Mouse (Mus musculus) neural tube, embryonic 12.5 days (tissue): ENCODE data around the gene Ugt1a2. TPM values are rescaled to one million over a fixed set of nuclear protein-coding genes. Genes with fewer than 3 reads are reported as not detected.

ENCODE experiments used
- ATAC-seq: fragments of 200-750 bp; cut with Nextera tagmentation; 2 replicates; pipeline ENCODE4 v1.8.0; 2017; ENCODE audit warnings: low read depth, mild to moderate bottlenecking, moderate TSS enrichment, moderate library complexity; ENCODE audit not compliant: low FRiP score
- H3K27ac ChIP-seq: fragments of 300-500 bp; sonication (generic); 2 replicates; pipeline ENCODE4 v1.5.1; 2016
- H3K27me3 ChIP-seq: fragments of 300-500 bp; sonication (generic); replicated peaks from 2 replicates; pipeline ENCODE4 v1.6.1; 2016; ENCODE audit warnings: mild to moderate bottlenecking
- H3K36me3 ChIP-seq: fragments of 300-500 bp; sonication (generic); 2 replicates; pipeline ENCODE4 v1.6.1; 2016; ENCODE audit warnings: mild to moderate bottlenecking
- H3K4me1 ChIP-seq: fragments of 300-500 bp; sonication (generic); 2 replicates; pipeline ENCODE4 v1.6.1; 2016
- H3K4me2 ChIP-seq: fragments of 300-500 bp; sonication (generic); replicated peaks from 2 replicates; pipeline ENCODE4 v1.6.1; 2016; ENCODE audit warnings: mild to moderate bottlenecking
- H3K4me3 ChIP-seq: fragments of 300-500 bp; sonication (generic); 2 replicates; pipeline ENCODE4 v1.5.1; 2016
- H3K9ac ChIP-seq: fragments of 300-500 bp; sonication (generic); 2 replicates; pipeline ENCODE4 v1.6.1; 2016; ENCODE audit warnings: mild to moderate bottlenecking
- H3K9me3 ChIP-seq: fragments of 300-500 bp; sonication (generic); 2 replicates; pipeline ENCODE4 v1.6.1; 2016; ENCODE audit warnings: mild to moderate bottlenecking
- WGBS: fragments of 180-500 bp; shearing (Covaris S2); methylation state at CpG from one replicate; pipeline ENCODE4 v1.1.7; 2016; 5-methylcytosine and 5-hydroxymethylcytosine counted together
- polyA plus RNA-seq: library from polyadenylated mRNA; unstranded; fragments of >200 nt; fragmentation: Nextera tagmentation; extraction: Ambion mirVana; gene quantifications from 2 replicates; pipeline ENCODE4 v1.2.1, GENCODE M21; 2016

Ugt1a2 gene
- polyA plus RNA-seq, 1 experiment from 2014 or later: not detected

DNA sequence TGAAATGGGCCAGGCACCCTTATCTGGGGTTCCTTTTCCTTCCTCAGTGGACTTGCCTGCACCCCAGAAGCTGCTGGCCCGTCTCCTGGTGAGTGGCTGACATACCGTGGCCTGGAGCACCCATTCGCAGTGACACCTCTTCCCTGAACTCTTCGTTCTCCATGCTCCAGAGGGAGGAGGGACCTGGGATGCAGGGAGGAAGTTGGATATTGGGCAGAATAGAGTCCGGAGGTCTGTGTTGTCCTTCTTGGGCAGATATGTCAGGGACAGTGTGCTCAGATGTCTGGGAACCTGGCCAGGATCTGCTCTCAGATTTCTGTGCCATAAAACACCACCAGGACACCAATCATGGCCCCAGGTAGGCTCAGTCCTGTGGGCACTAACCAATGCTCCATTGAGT lies 39.7 kb downstream of the Ugt1a2 start:
- ATAC-seq: no peak
- Histone ChIP-seq H3K4me1 (no peaks in the 10 kb centered on the region), H3K4me3 (no peak overlapping the region), H3K36me3 (no peaks in the 10 kb centered on the region), H3K4me2 (no peak overlapping the region), H3K27me3 (no peaks in the 10 kb centered on the region), H3K9me3 (peaks cover 93% of the 10 kb centered on the region), H3K27ac (no peak overlapping the region), H3K9ac (no peak overlapping the region)
- WGBS: 73% methylated on average over 5 of the region's 5 CpGs

DNA sequence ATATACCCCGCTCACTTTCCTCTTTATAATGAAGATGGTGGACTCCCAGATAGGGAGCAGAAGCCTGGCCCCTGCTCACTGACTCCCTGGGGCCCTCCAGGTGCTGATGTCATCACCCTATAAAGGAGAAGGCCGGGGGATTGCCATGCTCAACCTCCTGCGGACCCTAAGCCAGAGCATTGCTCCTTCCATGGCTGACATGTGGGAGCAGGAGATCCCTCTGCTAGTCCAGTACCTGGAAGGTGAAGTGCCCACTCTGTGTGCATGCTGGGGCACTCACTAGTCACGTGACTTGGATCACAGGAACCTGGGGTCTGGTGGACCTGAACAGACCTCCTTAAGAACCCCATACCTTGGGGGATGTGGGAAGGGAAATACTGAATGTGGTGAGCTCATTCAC lies 40.2 kb downstream of the Ugt1a2 start:
- H3K4me2 ChIP-seq: no peak overlapping the region
- WGBS: 78% methylated on average over 4 of the region's 4 CpGs
- H3K4me3 ChIP-seq: no peak overlapping the region
- peaks cover 93% of the 10 kb centered on the region for H3K9me3 ChIP-seq
- no peak overlapping the region for H3K27ac ChIP-seq
- no peak for ATAC-seq
- H3K9ac ChIP-seq: no peak overlapping the region
- no peaks in the 10 kb centered on the region for H3K27me3 ChIP-seq
- H3K4me1 ChIP-seq: no peaks in the 10 kb centered on the region
- no peaks in the 10 kb centered on the region for H3K36me3 ChIP-seq

DNA sequence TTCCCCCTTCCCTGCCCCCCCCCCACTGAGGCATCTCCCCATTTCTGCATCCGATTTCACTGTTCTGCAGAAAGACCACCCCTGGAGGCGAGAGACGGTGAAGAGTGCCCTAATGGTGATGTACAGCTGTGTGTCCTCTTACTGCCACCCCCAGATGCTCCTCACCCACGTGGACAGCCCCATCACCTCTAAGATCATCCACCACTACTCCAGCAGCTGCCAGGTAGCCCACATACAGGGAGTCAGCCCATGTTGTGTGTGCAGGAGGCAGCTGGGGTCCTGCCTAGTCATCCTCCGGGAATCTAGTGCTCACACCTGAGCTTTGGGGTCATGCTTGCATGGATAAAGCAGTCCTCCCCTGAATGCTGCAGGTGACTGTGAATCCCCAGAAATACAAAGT lies 43.5 kb downstream of the Ugt1a2 start:
- no peaks in the 10 kb centered on the region for H3K36me3 ChIP-seq
- no peak for ATAC-seq
- 66% methylated on average over 5 of the region's 5 CpGs for WGBS
- H3K4me3 ChIP-seq: no peak overlapping the region
- H3K27me3 ChIP-seq: no peaks in the 10 kb centered on the region
- H3K4me2 ChIP-seq: no peak overlapping the region
- H3K27ac ChIP-seq: no peak overlapping the region
- H3K9me3 ChIP-seq: peaks cover 96% of the 10 kb centered on the region
- H3K9ac ChIP-seq: no peak overlapping the region
- H3K4me1 ChIP-seq: no peaks in the 10 kb centered on the region

DNA sequence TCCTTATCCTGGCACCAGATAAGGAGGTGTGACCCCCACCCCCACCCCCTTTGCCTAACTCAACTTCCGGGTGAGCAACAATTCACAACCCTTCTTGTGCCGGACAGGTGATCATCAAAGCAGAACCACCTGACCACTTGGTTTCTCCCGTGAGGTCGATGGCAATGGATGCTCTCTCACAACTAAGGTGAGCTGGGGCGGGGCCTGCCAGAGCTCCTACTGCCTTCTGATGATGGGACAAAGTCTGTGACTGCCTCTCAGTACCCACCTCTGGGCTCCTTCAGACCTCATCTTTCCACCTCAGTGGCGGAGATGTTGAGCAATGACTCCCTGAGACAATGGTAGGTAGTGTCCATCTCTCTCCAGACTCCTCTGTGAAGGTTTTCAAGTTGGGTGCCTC lies 45.5 kb downstream of the Ugt1a2 start:
- H3K27me3 ChIP-seq: no peaks in the 10 kb centered on the region
- no peak overlapping the region for H3K9ac ChIP-seq
- H3K36me3 ChIP-seq: no peaks in the 10 kb centered on the region
- no peaks in the 10 kb centered on the region for H3K4me1 ChIP-seq
- WGBS: 79% methylated on average over 6 of the region's 6 CpGs
- ATAC-seq: no peak
- no peak overlapping the region for H3K27ac ChIP-seq
- H3K9me3 ChIP-seq: peaks cover 96% of the 10 kb centered on the region
- H3K4me2 ChIP-seq: no peak overlapping the region
- H3K4me3 ChIP-seq: no peak overlapping the region

DNA sequence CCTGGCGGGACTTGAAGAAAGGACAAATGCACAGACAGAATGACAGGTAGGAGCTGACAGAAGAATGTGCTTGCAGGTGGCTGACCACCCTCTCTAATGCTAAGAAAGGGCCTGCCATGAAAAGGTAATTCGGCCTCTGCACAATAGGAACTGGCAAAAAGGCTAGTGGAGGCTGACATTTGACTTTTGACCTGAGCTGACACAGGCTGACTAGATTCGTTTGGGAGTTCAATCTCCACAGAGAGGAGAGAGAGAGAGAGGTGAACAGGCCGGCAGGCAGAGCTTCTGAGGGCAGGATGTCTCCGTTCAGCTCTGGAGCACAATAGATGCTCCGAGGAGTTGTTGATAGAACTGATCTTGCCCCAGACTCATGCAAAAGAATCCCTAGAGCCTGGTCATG lies 46.0 kb downstream of the Ugt1a2 start:
- no peak for ATAC-seq
- 48% methylated on average over 6 of the region's 6 CpGs for WGBS
- no peaks in the 10 kb centered on the region for H3K36me3 ChIP-seq
- no peak overlapping the region for H3K4me2 ChIP-seq
- no peak overlapping the region for H3K9ac ChIP-seq
- peaks cover 96% of the 10 kb centered on the region for H3K9me3 ChIP-seq
- H3K27ac ChIP-seq: no peak overlapping the region
- H3K27me3 ChIP-seq: no peaks in the 10 kb centered on the region
- H3K4me3 ChIP-seq: no peak overlapping the region
- H3K4me1 ChIP-seq: no peaks in the 10 kb centered on the region

DNA sequence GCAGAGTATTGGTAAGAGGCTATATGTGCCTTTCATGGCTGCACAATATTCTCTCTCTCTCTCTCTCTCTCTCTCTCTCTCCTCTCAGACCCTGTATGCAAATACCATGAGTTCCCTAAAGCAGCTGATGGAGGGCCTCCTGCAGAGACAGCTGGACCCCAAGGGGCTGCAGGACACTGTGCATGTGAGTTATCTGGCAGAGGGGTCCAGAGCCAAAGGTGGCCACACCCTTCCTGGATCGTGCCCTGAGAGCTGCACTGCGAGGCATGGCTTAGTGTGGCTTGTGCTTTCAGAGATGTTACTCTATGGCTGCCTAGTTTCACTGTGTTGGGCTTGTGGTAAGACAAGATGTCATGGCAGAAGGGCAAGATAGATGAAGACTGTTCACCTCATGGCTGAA lies 47.3 kb downstream of the Ugt1a2 start:
- Histone ChIP-seq H3K9ac (no peak overlapping the region), H3K27ac (no peak overlapping the region), H3K4me3 (no peak overlapping the region), H3K27me3 (no peaks in the 10 kb centered on the region), H3K4me2 (no peak overlapping the region), H3K4me1 (no peaks in the 10 kb centered on the region), H3K36me3 (no peaks in the 10 kb centered on the region), H3K9me3 (peaks cover 95% of the 10 kb centered on the region)
- ATAC-seq: no peak
- 56% methylated on average over 2 of the region's 2 CpGs for WGBS

DNA sequence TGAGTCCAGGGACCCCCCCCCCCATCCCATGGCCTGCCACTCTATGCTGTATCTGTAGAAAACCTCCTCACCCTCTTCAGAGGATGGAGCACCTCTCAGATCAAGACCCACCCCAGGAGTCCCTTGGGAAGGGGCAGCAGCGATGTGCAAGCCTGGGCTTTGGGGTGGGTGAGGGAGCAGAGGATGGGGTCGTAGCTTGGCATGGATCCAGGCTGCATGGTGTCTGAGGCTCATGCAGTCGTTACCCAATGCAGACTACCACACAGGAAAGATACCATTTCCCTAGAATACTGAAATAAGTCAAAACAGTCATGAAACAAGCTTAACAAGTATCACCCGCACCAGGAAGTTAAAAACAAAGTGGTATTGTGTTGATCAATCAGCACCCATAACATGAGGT lies 48.3 kb downstream of the Ugt1a2 start:
- Histone ChIP-seq H3K36me3 (no peaks in the 10 kb centered on the region), H3K27me3 (no peaks in the 10 kb centered on the region), H3K4me3 (no peak overlapping the region), H3K9ac (no peak overlapping the region), H3K4me1 (no peaks in the 10 kb centered on the region), H3K27ac (no peak overlapping the region), H3K9me3 (peaks cover 97% of the 10 kb centered on the region), H3K4me2 (no peak overlapping the region)
- no peak for ATAC-seq
- 69% methylated on average over 4 of the region's 4 CpGs for WGBS

DNA sequence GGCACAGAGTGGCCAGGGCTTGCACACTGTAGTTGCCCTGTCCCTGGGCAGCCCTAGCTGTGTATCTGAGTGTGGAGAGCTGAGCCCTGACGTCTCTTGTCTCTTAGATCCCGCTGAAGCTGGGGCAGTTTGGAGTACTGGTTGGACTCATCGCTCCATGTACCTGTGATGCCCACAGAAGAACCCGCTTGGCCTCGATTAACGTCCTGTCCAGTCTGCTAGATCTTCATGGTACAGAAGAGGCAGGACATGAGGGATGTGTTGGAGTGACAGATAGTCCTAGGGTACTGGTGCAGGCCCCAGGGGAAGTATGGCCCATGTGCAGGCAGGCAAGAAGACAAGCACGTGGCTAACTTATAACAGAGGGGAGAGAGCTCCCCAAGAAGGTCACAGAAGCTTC lies 49.2 kb downstream of the Ugt1a2 start:
- no peak overlapping the region for H3K4me2 ChIP-seq
- no peak overlapping the region for H3K9ac ChIP-seq
- no peaks in the 10 kb centered on the region for H3K36me3 ChIP-seq
- H3K27ac ChIP-seq: no peak overlapping the region
- no peaks in the 10 kb centered on the region for H3K4me1 ChIP-seq
- no peaks in the 10 kb centered on the region for H3K27me3 ChIP-seq
- WGBS: 81% methylated on average over 7 of the region's 7 CpGs
- ATAC-seq: no peak
- H3K4me3 ChIP-seq: no peak overlapping the region
- peaks cover 97% of the 10 kb centered on the region for H3K9me3 ChIP-seq

DNA sequence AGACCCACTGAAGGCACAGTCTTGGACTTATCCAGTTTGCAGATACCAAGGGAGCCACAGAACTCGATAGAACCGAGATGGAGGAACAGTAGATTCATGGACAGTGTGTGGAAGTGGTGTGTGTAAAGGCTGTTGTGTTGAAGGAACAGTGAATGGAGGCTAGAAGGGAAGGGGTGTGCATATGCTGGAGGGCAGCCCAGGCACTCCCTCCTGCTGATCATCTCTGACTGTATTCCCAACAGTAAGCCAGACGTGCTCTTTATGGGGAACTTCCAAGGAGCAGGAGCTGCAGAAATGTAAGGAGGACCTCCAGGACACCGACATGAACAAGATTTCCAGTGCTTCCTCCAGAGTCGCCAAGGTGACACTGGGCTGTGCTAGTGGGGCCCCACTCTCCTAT lies 49.6 kb downstream of the Ugt1a2 start:
- H3K9ac ChIP-seq: no peak overlapping the region
- no peak overlapping the region for H3K27ac ChIP-seq
- H3K27me3 ChIP-seq: no peaks in the 10 kb centered on the region
- no peak overlapping the region for H3K4me3 ChIP-seq
- H3K4me2 ChIP-seq: no peak overlapping the region
- 83% methylated on average over 5 of the region's 5 CpGs for WGBS
- no peak for ATAC-seq
- H3K9me3 ChIP-seq: peaks cover 97% of the 10 kb centered on the region
- H3K4me1 ChIP-seq: no peaks in the 10 kb centered on the region
- no peaks in the 10 kb centered on the region for H3K36me3 ChIP-seq

DNA sequence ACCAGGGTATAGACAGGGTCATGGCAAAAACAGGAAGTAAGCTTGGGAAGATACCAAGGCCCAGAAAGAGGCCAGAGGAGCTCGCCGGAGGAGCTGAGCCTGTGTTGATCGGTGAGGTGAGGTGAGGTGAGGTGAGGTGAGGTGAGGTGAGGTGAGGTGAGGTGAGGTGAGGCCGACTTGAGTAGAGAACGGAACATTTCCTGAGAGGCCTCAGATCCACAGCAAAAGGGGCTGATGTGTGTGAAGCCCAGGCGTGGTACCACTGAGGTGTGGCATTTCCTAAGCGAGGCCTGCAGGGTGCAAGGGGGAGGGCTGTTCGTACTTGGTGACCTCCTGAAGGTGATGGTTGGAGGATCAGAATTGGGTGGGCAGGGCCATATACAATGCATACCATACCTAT lies 52.7 kb downstream of the Ugt1a2 start:
- 78% methylated on average over 8 of the region's 8 CpGs for WGBS
- no peaks in the 10 kb centered on the region for H3K4me1 ChIP-seq
- H3K27me3 ChIP-seq: no peaks in the 10 kb centered on the region
- H3K4me2 ChIP-seq: no peak overlapping the region
- H3K36me3 ChIP-seq: no peaks in the 10 kb centered on the region
- H3K9me3 ChIP-seq: peaks cover 97% of the 10 kb centered on the region
- ATAC-seq: no peak
- no peak overlapping the region for H3K9ac ChIP-seq
- no peak overlapping the region for H3K4me3 ChIP-seq
- no peak overlapping the region for H3K27ac ChIP-seq

DNA sequence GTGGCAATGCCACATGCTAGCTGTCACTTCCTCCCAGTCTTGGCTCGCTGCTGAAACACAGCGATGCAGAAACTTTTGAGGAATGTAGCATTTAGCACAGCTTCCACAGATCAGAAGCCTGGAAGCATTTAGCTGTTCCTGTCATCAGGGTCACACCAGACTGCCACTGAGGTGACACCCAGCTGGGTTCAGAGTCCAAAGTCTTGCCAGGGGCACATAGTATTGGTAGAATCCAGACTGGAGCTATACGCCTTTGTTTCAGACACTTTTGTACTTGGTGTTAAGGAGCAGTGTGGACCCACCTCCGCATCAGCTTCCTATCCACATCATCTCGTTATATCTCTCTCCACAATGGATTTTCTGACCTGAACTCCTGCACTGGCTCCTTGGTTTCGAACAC lies 53.1 kb downstream of the Ugt1a2 start:
- no peak overlapping the region for H3K4me3 ChIP-seq
- H3K27me3 ChIP-seq: no peaks in the 10 kb centered on the region
- peaks cover 97% of the 10 kb centered on the region for H3K9me3 ChIP-seq
- H3K9ac ChIP-seq: no peak overlapping the region
- no peak overlapping the region for H3K27ac ChIP-seq
- no peak for ATAC-seq
- 75% methylated on average over 6 of the region's 6 CpGs for WGBS
- no peaks in the 10 kb centered on the region for H3K4me1 ChIP-seq
- no peaks in the 10 kb centered on the region for H3K36me3 ChIP-seq
- no peak overlapping the region for H3K4me2 ChIP-seq

DNA sequence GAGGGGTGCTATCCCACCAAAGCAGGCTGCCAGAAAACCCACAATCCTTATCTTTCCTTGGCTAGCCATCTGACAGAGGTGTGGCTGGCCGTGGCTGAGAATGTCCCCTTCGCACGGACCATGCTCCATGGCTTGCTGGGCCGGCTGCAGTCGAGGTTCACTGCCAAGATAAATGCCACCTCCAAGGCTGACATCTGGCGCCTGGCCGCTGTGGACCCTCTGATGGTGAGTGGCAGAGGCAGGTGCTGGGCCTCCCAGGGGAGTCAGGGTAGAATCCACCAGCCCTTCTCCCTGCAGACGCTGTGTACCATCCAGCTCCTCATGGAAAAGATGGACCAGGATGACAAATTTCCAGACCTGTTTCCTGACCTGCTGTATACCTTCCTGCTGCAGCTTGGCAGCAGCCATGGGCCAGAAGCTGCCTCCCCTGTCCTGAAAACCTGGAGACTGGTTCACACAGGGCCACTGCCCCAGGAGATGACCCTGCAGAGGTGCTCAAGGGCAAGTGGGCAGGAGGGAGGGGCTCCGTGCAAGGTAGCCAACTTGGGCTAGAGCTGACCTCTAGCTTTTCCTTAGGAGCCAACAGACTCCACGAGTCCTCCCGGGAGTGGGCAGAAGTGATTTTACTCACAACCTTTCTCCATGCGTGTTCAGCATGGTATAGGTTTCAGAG lies 54.5 kb downstream of the Ugt1a2 start:
- Histone ChIP-seq H3K4me1 (0 out of 2 replicates have a peak, but pooled peaks cover 4% of the 10 kb centered on the region), H3K4me3 (no peak overlapping the region), H3K27me3 (no peaks in the 10 kb centered on the region), H3K27ac (no peak overlapping the region), H3K9me3 (peaks cover 91% of the 10 kb centered on the region), H3K4me2 (no peak overlapping the region), H3K36me3 (peaks cover 8% of the 10 kb centered on the region; the same call in 1 of the 2 replicates), H3K9ac (no peak overlapping the region)
- WGBS: 85% methylated on average over 12 of the region's 12 CpGs
- no peak for ATAC-seq

DNA sequence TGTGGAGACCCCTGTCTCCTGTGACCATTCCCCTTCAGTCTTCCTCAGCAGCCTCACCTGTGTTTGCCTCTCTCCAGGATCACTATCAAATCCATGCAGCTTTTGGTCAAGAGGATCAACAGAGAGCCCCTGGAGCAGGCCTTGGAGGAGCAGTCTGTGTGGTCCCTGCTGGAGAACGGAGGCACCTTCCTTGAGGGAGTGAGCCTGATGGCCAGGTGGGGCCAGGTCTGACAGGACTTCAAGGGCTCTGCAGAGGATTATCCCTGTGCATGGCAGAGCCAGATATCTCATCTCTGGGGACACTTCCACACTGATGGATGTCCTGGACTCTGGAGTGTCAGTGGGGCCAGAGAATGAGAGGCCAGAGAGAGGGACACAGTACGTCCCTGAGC lies 55.1 kb downstream of the Ugt1a2 start:
- Histone ChIP-seq H3K27ac (no peak overlapping the region), H3K36me3 (peaks cover 14% of the 10 kb centered on the region), H3K4me1 (0 out of 2 replicates have a peak, but pooled peaks cover 4% of the 10 kb centered on the region), H3K4me3 (no peak overlapping the region), H3K27me3 (no peaks in the 10 kb centered on the region), H3K4me2 (no peak overlapping the region), H3K9ac (no peak overlapping the region), H3K9me3 (peaks cover 88% of the 10 kb centered on the region)
- ATAC-seq: no peak
- 53% methylated on average over 2 of the region's 2 CpGs for WGBS
